Mouse (Mus musculus) urinary bladder, postnatal 14 days (tissue): ENCODE results near the gene Shmt1.

ENCODE experiments used
- DNase-seq: peaks from one replicate; pipeline ENCODE4 v3.0.0; 2021; ENCODE audit warnings: low spot score

Gene Shmt1

GRCm38 (mm10) chr11:60796342-60796741 is 15.2 kb downstream of the Shmt1 start:
- DNase-seq = no peak

GRCm38 (mm10) chr11:60790472-60790871 is 21.0 kb downstream of the Shmt1 start:
- DNase-seq = no peak

- DNase-seq = no peak
Measured at GRCm38 (mm10) chr11:60787595-60787994, 23.9 kb downstream of the Shmt1 start.

GRCm38 (mm10) chr11:60784179-60784922 is 27.2 kb downstream of the Shmt1 start:
- DNase-seq = no peak

GRCm38 (mm10) chr11:60779673-60780189 is 31.8 kb downstream of the Shmt1 start:
- no peak for DNase-seq

- DNase-seq = no peak
Measured at GRCm38 (mm10) chr11:60777801-60778370, 33.6 kb downstream of the Shmt1 start.

GRCm38 (mm10) chr11:60776829-60777740 is 34.4 kb downstream of the Shmt1 start, which contains the start of the genes Top3a and Smcr8:
Gene Top3a (minus strand): TSS chr11:60777365.
Gene Smcr8 (plus strand): TSS chr11:60777524.
- DNase-seq = peak; percentile 82

- DNase-seq = no peak
Measured at GRCm38 (mm10) chr11:60776107-60776828, 35.2 kb downstream of the Shmt1 start.

- DNase-seq = no peak
Measured at GRCm38 (mm10) chr11:60775578-60775977, 35.9 kb downstream of the Shmt1 start.

GRCm38 (mm10) chr11:60774841-60775240 is 36.7 kb downstream of the Shmt1 start:
- no peak for DNase-seq

- no peak for DNase-seq
Measured at GRCm38 (mm10) chr11:60774158-60774689, 37.3 kb downstream of the Shmt1 start.

- no peak for DNase-seq
Measured at GRCm38 (mm10) chr11:60772161-60772560, 39.4 kb downstream of the Shmt1 start.

- DNase-seq = no peak
Measured at GRCm38 (mm10) chr11:60770776-60771175, 40.7 kb downstream of the Shmt1 start.

- no peak for DNase-seq
Measured at GRCm38 (mm10) chr11:60769322-60769721, 42.2 kb downstream of the Shmt1 start.

- no peak for DNase-seq
Measured at GRCm38 (mm10) chr11:60766969-60767368, 44.5 kb downstream of the Shmt1 start.

- no peak for DNase-seq
Measured at GRCm38 (mm10) chr11:60761681-60762080, 49.8 kb downstream of the Shmt1 start.

- DNase-seq = no peak
Measured at GRCm38 (mm10) chr11:60755570-60755969, 55.9 kb downstream of the Shmt1 start.

GRCm38 (mm10) chr11:60740321-60740720 is 71.2 kb downstream of the Shmt1 start:
- DNase-seq = no peak
